Mouse (Mus musculus) 3134 (cell line): Measurements from ENCODE around the gene Fez1.

Source experiments
- DNase-seq: peaks from one replicate; pipeline ENCODE4 v3.0.0-alpha.2; 2011; ENCODE audit warnings: low spot score; ENCODE audit not compliant: insufficient read length; ENCODE audit errors: extremely low read depth

Fez1 gene

GRCm38 (mm10) chr9:36890552-36890951 lies 68.9 kb downstream of the Fez1 start:
- DNase-seq = peak; percentile 12

DNA sequence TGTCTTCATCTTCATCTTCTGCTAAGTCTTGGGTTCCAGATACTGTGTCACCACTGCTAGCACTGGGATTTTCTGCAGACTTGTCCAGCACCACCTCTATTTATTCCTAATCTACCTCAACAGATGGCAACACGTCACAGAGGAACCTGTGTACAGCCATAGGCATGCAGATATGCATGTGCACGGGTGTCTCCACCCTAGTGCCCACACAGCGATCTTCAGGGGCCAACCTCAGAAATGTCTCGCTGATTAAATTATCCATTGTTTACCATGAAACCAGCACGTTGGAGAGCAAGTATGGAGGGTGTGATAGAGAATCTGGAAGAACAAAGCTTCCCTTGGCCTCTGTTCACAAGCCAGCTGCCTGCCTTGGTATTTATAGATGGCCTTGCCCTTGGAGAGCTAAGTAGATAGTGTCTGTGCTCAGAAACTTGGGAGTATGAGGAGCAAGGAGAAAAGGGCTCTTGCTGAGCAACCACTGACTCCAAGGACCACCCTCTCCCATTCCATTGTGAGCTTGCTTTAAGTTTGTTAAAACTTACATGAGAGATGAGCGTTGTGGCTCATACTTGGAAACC lies 71.8 kb downstream of the Fez1 start:
- DNase-seq = no peak

DNA sequence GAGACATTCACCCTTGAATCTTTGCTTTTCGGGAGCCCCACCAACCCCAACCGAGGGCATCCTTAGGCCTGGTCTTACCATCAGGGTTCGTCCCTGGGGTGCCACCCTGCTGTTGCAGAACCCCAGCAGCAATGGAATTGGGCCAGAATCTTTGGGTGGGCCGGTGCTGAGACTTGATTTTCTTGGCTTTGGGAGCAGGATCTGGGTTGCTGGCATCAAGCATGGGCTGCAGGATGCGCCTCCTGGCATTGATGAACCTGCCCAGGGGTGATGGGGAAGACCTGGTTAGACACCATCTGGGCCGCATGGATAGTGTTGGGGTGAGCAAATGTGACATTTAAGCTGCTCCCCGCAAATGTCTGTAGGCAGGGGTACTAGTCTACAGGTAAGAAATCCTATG lies 72.6 kb downstream of the Fez1 start:
- no peak for DNase-seq

GRCm38 (mm10) chr9:36895009-36895693 lies 73.5 kb downstream of the Fez1 start:
- peak; percentile 15 for DNase-seq

DNA sequence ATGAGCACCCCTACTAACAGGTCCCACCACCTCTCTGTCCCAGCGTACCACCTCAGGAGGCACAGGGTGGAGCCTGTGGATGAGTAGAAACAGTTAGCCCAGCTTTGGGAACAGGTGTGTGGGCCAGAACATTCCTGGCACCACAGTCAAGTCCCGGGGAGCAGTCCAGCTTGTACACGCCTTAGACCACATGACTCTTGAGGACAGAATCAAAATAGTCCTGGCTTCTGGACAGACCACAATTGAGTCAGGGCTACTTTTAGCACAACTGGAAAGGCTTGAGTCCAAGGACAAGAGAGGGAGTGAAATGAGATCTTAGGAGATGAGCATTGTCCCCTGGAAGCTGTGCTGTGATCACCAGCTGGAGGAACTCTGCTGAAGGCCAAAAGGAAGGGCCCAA lies 76.9 kb downstream of the Fez1 start:
- peak; percentile 63 for DNase-seq

DNA sequence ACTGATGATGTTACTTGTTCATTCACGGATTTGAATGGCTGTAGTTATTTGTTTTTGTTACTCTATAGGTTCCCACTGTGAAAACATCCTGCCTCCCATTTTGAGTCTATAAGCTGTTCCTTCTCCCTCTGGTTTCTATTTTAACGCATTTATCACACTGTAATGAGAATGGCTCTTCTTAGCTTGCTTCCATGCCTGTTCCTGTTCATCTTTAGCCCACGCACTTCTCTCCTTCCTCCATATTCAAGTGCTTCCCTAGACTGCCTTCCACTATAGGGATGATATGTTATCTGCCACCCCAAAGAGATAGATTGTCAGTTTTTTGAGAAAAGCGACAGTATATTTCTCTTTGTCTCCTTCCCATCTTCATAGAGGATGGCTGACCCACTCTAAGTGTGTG lies 78.8 kb downstream of the Fez1 start:
- no peak for DNase-seq

GRCm38 (mm10) chr9:36905452-36905851 lies 83.8 kb downstream of the Fez1 start:
- peak; percentile 53 for DNase-seq

GRCm38 (mm10) chr9:36916362-36916761 lies 94.7 kb downstream of the Fez1 start:
- DNase-seq = peak; percentile 30

DNA sequence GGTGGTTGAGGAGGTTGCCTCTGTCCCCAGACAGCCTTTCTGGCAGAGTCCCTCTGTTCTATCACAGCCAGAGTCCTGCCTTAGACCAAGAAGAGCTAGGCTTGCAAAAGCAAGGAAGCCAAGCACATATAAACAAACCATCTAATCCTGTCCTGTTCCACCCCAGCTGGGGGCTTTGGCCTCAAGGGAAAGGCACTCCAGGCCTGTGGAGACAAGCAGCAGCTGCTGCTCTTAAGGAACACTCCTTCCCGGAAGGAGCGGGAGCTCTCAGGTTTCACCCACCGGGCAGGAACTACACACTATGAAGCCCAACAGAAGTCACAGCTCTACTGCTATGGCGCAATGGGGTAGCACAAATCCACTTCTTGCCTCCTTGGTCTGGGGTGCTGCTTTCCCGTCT lies 95.3 kb downstream of the Fez1 start:
- no peak for DNase-seq

- DNase-seq = no peak
Measured at GRCm38 (mm10) chr9:36918582-36918981, 96.9 kb downstream of the Fez1 start.

GRCm38 (mm10) chr9:36919472-36919871 lies 97.8 kb downstream of the Fez1 start:
- DNase-seq = no peak

DNA sequence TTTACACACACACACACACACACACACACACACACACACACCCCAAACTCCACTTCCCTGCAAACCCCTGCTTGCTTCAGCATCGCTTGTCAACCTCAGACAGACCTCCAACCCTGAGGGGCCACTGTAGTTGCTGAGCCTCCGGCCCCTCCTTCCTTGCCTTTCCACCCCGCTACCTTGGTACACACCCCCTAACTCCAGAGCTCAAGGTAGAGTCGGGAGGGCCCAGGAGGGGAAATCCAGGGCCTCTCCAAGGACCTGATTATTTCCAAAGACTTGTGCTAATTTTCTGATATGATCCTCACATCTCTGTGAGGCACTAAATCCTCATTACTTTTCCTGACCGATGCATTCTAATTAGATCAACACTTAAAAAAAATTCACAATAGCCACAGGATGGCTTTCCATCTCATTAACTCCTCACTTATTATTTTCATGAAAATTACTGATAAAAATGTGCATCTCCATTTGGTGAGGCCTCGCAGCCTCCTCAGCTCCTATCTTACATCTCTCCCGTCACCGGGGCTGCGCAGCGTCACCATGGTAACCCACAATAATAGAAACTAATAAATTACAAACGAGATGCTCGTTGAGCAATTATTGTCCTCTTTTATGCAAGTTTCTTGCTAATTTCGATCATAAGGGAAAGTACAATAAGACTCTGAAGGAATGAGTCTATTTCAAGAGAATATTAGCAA lies 100.2 kb downstream of the Fez1 start:
- no peak for DNase-seq

GRCm38 (mm10) chr9:36923753-36924152 lies 102.1 kb downstream of the Fez1 start:
- no peak for DNase-seq
